Mouse (Mus musculus): ENCODE measurements around the gene 4930444G20Rik.

- TF ChIP-seq CTCF (IDR thresholded peaks at IDR 0.05; ENCODE audit: insufficient read depth, low read depth, low read length) (no peak), POLR2A (IDR thresholded peaks at IDR 0.05; ENCODE audit: insufficient read depth, low read depth, low read length) (no peak)
Measured at GRCm38 (mm10) chr10:22059026-22059325, 8.9 kb downstream of the 4930444G20Rik start.

All from olfactory bulb, adult 2 months (tissue).